Mouse (Mus musculus) myocyte (in vitro differentiated cells): ENCODE data around the gene Slx4ip. TPM values are rescaled to one million over a fixed set of nuclear protein-coding genes. Genes with fewer than 3 reads are reported as not detected.

ENCODE experiments used
- H3K27me3 ChIP-seq: one replicate; pipeline ENCODE4 v1.6.1; 2011; ENCODE audit not compliant: control insufficient read depth, insufficient read depth, insufficient read length
- H3K36me3 ChIP-seq: one replicate; pipeline ENCODE4 v1.6.1; 2011; ENCODE audit not compliant: control insufficient read depth, insufficient read depth
- H3K4me2 ChIP-seq: one replicate; pipeline ENCODE4 v1.6.1; 2011; ENCODE audit warnings: low read depth, control low read depth
- H3K4me3 ChIP-seq: one replicate; pipeline ENCODE4 v1.5.1; 2011; ENCODE audit warnings: mild to moderate bottlenecking, control low read depth, moderate library complexity
- H3K79me2 ChIP-seq: one replicate; pipeline ENCODE4 v1.6.1; 2011; ENCODE audit not compliant: control insufficient read depth, insufficient read depth
- H3ac ChIP-seq: one replicate; pipeline ENCODE4 v1.6.1; 2011; ENCODE audit not compliant: control insufficient read depth, insufficient read length
- CEBPB ChIP-seq: IDR thresholded peaks from 2 replicates; pipeline ENCODE4 v1.6.1; 2011; ENCODE audit warnings: mild to moderate bottlenecking, moderate library complexity; ENCODE audit not compliant: poor library complexity, insufficient read depth, severe bottlenecking
- E2F4 ChIP-seq: IDR thresholded peaks from one replicate; pipeline ENCODE4 v1.6.1; 2011; ENCODE audit warnings: mild to moderate bottlenecking, control low read depth, moderate library complexity; ENCODE audit not compliant: insufficient read depth
- MAX ChIP-seq: IDR thresholded peaks from one replicate; pipeline ENCODE4 v1.6.1; 2011; ENCODE audit warnings: low read depth, mild to moderate bottlenecking, control low read depth
- MYOD1 ChIP-seq, 3 experiments: IDR thresholded peaks; one replicate each; pipeline ENCODE4 v1.6.1; 2011; ENCODE audit warnings: control low read depth in 2 of 3, low read depth in 2 of 3, mild to moderate bottlenecking in 2 of 3, moderate library complexity in 1 of 3; ENCODE audit not compliant: insufficient read length in 2 of 3, control insufficient read depth in 1 of 3
- MYOG ChIP-seq, 3 experiments: IDR thresholded peaks; one replicate each; pipeline ENCODE4 v1.6.1; 2011; ENCODE audit warnings: control low read depth in 2 of 3, low read depth in 2 of 3, mild to moderate bottlenecking in 2 of 3; ENCODE audit not compliant: insufficient read length in 2 of 3, control insufficient read depth in 1 of 3, insufficient read depth in 1 of 3
- POLR2A ChIP-seq: IDR thresholded peaks from one replicate; pipeline ENCODE4 v1.6.1; 2011; ENCODE audit warnings: low read depth, mild to moderate bottlenecking, control low read depth, moderate library complexity; ENCODE audit not compliant: insufficient read length
- POLR2AphosphoS2 ChIP-seq: IDR thresholded peaks from one replicate; pipeline ENCODE4 v1.6.1; 2011; ENCODE audit warnings: low read depth, control low read depth; ENCODE audit not compliant: insufficient read length
- REST ChIP-seq: IDR thresholded peaks from one replicate; pipeline ENCODE4 v1.6.1; 2011; ENCODE audit warnings: mild to moderate bottlenecking, control low read depth, moderate library complexity; ENCODE audit not compliant: insufficient read depth, insufficient read length
- SRF ChIP-seq: IDR thresholded peaks from one replicate; pipeline ENCODE4 v1.6.1; 2011; ENCODE audit warnings: low read depth; ENCODE audit not compliant: control insufficient read depth, insufficient read length
- TCF12 ChIP-seq: IDR thresholded peaks from one replicate; pipeline ENCODE4 v1.6.1; 2011; ENCODE audit warnings: mild to moderate bottlenecking, control low read depth; ENCODE audit not compliant: poor library complexity, insufficient read depth, severe bottlenecking
- TCF3 ChIP-seq: IDR thresholded peaks from one replicate; pipeline ENCODE4 v1.6.1; 2011; ENCODE audit warnings: low read depth, control low read depth; ENCODE audit not compliant: insufficient read length
- USF1 ChIP-seq: IDR thresholded peaks from one replicate; pipeline ENCODE4 v1.6.1; 2011; ENCODE audit warnings: low read depth, mild to moderate bottlenecking, control low read depth, moderate library complexity
- polyA plus RNA-seq: library from polyadenylated mRNA; unstranded; fragments of >200 nt; fragmentation: generic; extraction: Trizol; gene quantifications from one replicate; pipeline ENCODE4 v1.2.1, GENCODE M21; 2012; ENCODE audit warnings: missing spikeins

Gene Slx4ip
- polyA plus RNA-seq, 1 experiment, result 1.2 TPM

- H3K36me3 ChIP-seq, result no peaks in the 10 kb centered on the region
- no peak for TF ChIP-seq USF1
- TF ChIP-seq MAX, result no peak
- TF ChIP-seq E2F4, result no peak
These were observed 28.4 kb downstream of the Slx4ip start for GRCm38 (mm10) chr2:136919433-136919832.

GRCm38 (mm10) chr2:136920257-136920993, 29.4 kb downstream of the Slx4ip start:
- no peaks in the 10 kb centered on the region for H3K27me3 ChIP-seq
- H3K4me3 ChIP-seq, result no peak overlapping the region
- H3ac ChIP-seq, result no peak overlapping the region
- no peaks in the 10 kb centered on the region for H3K36me3 ChIP-seq
- H3K4me2 ChIP-seq, result peak overlapping the region; percentile 83
- TF ChIP-seq USF1, result no peak
- no peak for TF ChIP-seq REST
- peak in 1 of 3 experiments; percentile 33 for TF ChIP-seq MYOG (IDR thresholded peaks at IDR 0.05; ENCODE audit: control insufficient read depth in 1 of 3, insufficient read depth in 1 of 3, insufficient read length in 2 of 3, low read depth in 2 of 3)
- peak in 2 of 3 experiments; percentile 74 to 84 for TF ChIP-seq MYOD1 (IDR thresholded peaks at IDR 0.05; ENCODE audit: control insufficient read depth in 1 of 3, insufficient read length in 2 of 3, low read depth in 2 of 3)
- TF ChIP-seq TCF12, result no peak
- TF ChIP-seq E2F4, result no peak
- TF ChIP-seq SRF, result no peak
- no peak for TF ChIP-seq TCF3
- no peaks in the 10 kb centered on the region for H3K79me2 ChIP-seq

More at GRCm38 (mm10) chr2:136919433-136919832, 28.4 kb downstream of the Slx4ip start:
- no peaks in the 10 kb centered on the region for H3K27me3 ChIP-seq
- H3K79me2 ChIP-seq, result no peaks in the 10 kb centered on the region
- H3ac ChIP-seq, result no peak overlapping the region
- no peak overlapping the region for H3K4me2 ChIP-seq
- H3K4me3 ChIP-seq, result no peak overlapping the region

- Histone ChIP-seq H3K27me3 (no peaks in the 10 kb centered on the region), H3K79me2 (no peaks in the 10 kb centered on the region), H3K36me3 (no peaks in the 10 kb centered on the region), H3K4me3 (no peak overlapping the region), H3K4me2 (peak overlapping the region; percentile 83), H3ac (no peak overlapping the region)
- TF ChIP-seq MYOG (IDR thresholded peaks at IDR 0.05; ENCODE audit: control insufficient read depth in 1 of 3, insufficient read depth in 1 of 3, insufficient read length in 2 of 3, low read depth in 2 of 3) (peak in 1 of 3 experiments; percentile 65), REST (no peak), MYOD1 (IDR thresholded peaks at IDR 0.05; ENCODE audit: control insufficient read depth in 1 of 3, insufficient read length in 2 of 3, low read depth in 2 of 3) (peak in 2 of 3 experiments; percentile 47 to 50), TCF12 (no peak), USF1 (no peak)
These were observed 30.0 kb downstream of the Slx4ip start for GRCm38 (mm10) chr2:136921003-136921408.

GRCm38 (mm10) chr2:136936391-136937288, 45.6 kb downstream of the Slx4ip start:
- H3K79me2 ChIP-seq, result no peaks in the 10 kb centered on the region
- no peak overlapping the region for H3K4me2 ChIP-seq
- H3K36me3 ChIP-seq, result no peaks in the 10 kb centered on the region
- H3K4me3 ChIP-seq, result no peak overlapping the region
- TF ChIP-seq POLR2AphosphoS2 (no peak), POLR2A (no peak), REST (no peak), MAX (no peak), MYOG (IDR thresholded peaks at IDR 0.05; ENCODE audit: control insufficient read depth in 1 of 3, insufficient read depth in 1 of 3, insufficient read length in 2 of 3, low read depth in 2 of 3) (no peak), SRF (no peak), TCF12 (no peak), USF1 (no peak), CEBPB (no peak)
- no peak overlapping the region for H3ac ChIP-seq
- no peaks in the 10 kb centered on the region for H3K27me3 ChIP-seq

GRCm38 (mm10) chr2:136938249-136938648, 47.2 kb downstream of the Slx4ip start:
- Histone ChIP-seq H3K4me3 (no peak overlapping the region), H3ac (no peak overlapping the region), H3K27me3 (no peaks in the 10 kb centered on the region), H3K36me3 (no peaks in the 10 kb centered on the region), H3K4me2 (no peak overlapping the region), H3K79me2 (no peaks in the 10 kb centered on the region)
- TF ChIP-seq TCF12 (no peak), MYOG (IDR thresholded peaks at IDR 0.05; ENCODE audit: control insufficient read depth in 1 of 3, insufficient read depth in 1 of 3, insufficient read length in 2 of 3, low read depth in 2 of 3) (no peak), POLR2A (no peak), E2F4 (no peak), MAX (no peak)
